21 mouse cellular contexts compared by ENCODE assay signal in the genomic region with DNA sequence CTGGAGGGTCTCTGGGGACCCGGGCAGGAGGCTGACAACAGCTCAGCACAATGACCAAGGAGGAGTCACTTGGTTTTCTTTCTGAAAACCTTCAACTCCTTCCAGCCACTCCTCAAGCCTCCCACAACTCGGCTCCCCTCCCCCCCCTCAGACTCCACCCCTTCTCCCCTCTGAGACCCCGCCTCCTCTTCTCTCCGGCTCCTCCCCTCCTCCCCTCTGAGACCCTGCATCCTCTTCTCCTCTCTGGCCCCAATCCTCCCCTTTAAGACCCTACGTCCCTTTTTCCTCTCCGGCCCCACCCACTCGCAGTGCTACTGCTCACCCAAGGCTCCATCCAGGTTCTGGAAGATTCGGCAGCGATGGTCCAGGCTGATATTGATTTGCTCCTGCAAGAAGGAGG. TPM values are rescaled to one million over a fixed set of nuclear protein-coding genes. Genes with fewer than 3 reads are reported as not detected.
DNase-seq lines count a peak whose midpoint lies in the region; ATAC-seq and TF ChIP-seq lines count a peak whose summit lies in the region.
"Had no signal": no experiment of that assay in that cellular context is flagged by ENCODE, and none has a peak within 500 bp of the region (broad histone marks: within the 10 kb centered on the region; RNA-seq: fewer than 3 reads in every experiment).

No protein-coding gene starts in this region.

- ATAC-seq in lung, embryonic 16.5 days (ENCODE audit: low read depth), result 0 out of 2 replicates have a peak, but pooled peaks have one; percentile 18
- 0 out of 2 replicates have a peak, but pooled peaks have one; percentile 8 for ATAC-seq in liver, embryonic 13.5 days (ENCODE audit: low read depth)

- peak overlapping the region; percentile 63 for H3K27ac ChIP-seq in gastrocnemius, adult 2 months
- no peak overlapping the region for H3K27ac ChIP-seq in lung, embryonic 16.5 days (ENCODE audit: low read length)
- H3K27ac ChIP-seq in liver, embryonic 13.5 days, result no peak overlapping the region
- H3K27ac ChIP-seq: embryonic facial prominence, embryonic 13.5 days; neural tube, embryonic 15.5 days had no signal

- H3K4me1 ChIP-seq in lung, embryonic 16.5 days (replicated peaks; ENCODE audit: control insufficient read depth, insufficient read depth, low read length), result no peaks in the 10 kb centered on the region
- H3K4me1 ChIP-seq in liver, embryonic 13.5 days (replicated peaks), result peaks cover 9% of the 10 kb centered on the region; the same call in 1 of the 2 replicates
- H3K4me1 ChIP-seq: embryonic facial prominence, embryonic 13.5 days had no signal

- H3K9me3 ChIP-seq in lung, embryonic 16.5 days (ENCODE audit: control insufficient read depth, low read length), result no peaks in the 10 kb centered on the region
- H3K9me3 ChIP-seq in liver, embryonic 13.5 days (replicated peaks), result no peaks in the 10 kb centered on the region
- H3K9me3 ChIP-seq: embryonic facial prominence, embryonic 13.5 days; G1E; neural tube, embryonic 15.5 days had no signal

- 33% methylated on average over 9 of the region's 9 CpGs for WGBS in lung, embryonic 16.5 days
- 13% methylated on average over 9 of the region's 9 CpGs for WGBS in liver, embryonic 13.5 days (ENCODE audit: insufficient replicate concordance)

- no peaks in the 10 kb centered on the region for H3K27me3 ChIP-seq in lung, embryonic 16.5 days (ENCODE audit: control insufficient read depth, insufficient read depth, low read depth, low read length)
- no peaks in the 10 kb centered on the region for H3K27me3 ChIP-seq in liver, embryonic 13.5 days
- H3K27me3 ChIP-seq: embryonic facial prominence, embryonic 13.5 days; neural tube, embryonic 15.5 days had no signal

- H3K4me3 ChIP-seq in gastrocnemius, adult 2 months, result no peak overlapping the region
- no peak overlapping the region for H3K4me3 ChIP-seq in lung, embryonic 16.5 days (ENCODE audit: low read length)
- H3K4me3 ChIP-seq in liver, embryonic 13.5 days (replicated peaks), result no peak overlapping the region
- H3K4me3 ChIP-seq: embryonic facial prominence, embryonic 13.5 days; neural tube, embryonic 15.5 days had no signal

- intact Hi-C loops in gastrocnemius, adult 2 months (cut with DNase I), result no loop called here

- no peaks in the 10 kb centered on the region; the same call in 1 of the 2 replicates for H3K36me3 ChIP-seq in lung, embryonic 16.5 days (ENCODE audit: control insufficient read depth, insufficient read depth, low read length)
- H3K36me3 ChIP-seq in liver, embryonic 13.5 days, result peaks cover 24% of the 10 kb centered on the region
- H3K36me3 ChIP-seq: G1E; neural tube, embryonic 15.5 days had no signal

- no peak for TF ChIP-seq CTCF in gastrocnemius, adult 2 months (IDR thresholded peaks at IDR 0.05)

- no peak overlapping the region for H3K4me2 ChIP-seq in lung, embryonic 16.5 days (ENCODE audit: low read depth, low read length)
- no peak overlapping the region for H3K4me2 ChIP-seq in liver, embryonic 13.5 days
- H3K4me2 ChIP-seq: embryonic facial prominence, embryonic 13.5 days; heart, embryonic 11.5 days; lung, embryonic 14.5 days; neural tube, embryonic 15.5 days had no signal

- no peak for DNase-seq in gastrocnemius, adult 2 months
- DNase-seq in gastrocnemius, adult 18-20 months (ENCODE audit: low spot score), result no peak
- DNase-seq in lung, postnatal 4 days, result no peak
- DNase-seq in embryo, embryonic 10 days (ENCODE audit: low spot score), result peak; percentile 52
- no peak for DNase-seq in liver, embryonic 13.5 days
- DNase-seq in right cerebral cortex, postnatal 25 days, result no peak
- DNase-seq in adrenal gland, postnatal 36 days, result no peak
- DNase-seq: B cell, adult 2 months; cerebellum, adult 9-11 months; thymus, adult 2 months had no signal

- H3K9ac ChIP-seq in lung, embryonic 16.5 days (ENCODE audit: low read length), result no peak overlapping the region
- no peak overlapping the region for H3K9ac ChIP-seq in liver, embryonic 13.5 days
- H3K9ac ChIP-seq: embryonic facial prominence, embryonic 13.5 days; lung, embryonic 14.5 days; neural tube, embryonic 15.5 days had no signal

RNA-seq across cellular contexts. Expression of gene Plod1, which starts 8.4 kb away (rescaled TPM):
- total RNA-seq in gastrocnemius, adult 2 months (2021), result 10 to 100 TPM; 17.1 to 25.9 TPM
- total RNA-seq in gastrocnemius, adult 18-20 months (2021), result 10 to 100 TPM; 16.0 to 17.2 TPM
- polyA plus RNA-seq in lung, embryonic 16.5 days (2015; fragmentation: Nextera tagmentation; extraction: Ambion mirVana), result 50.8 and 51.4 TPM in 2 replicates
- polyA plus RNA-seq in liver, embryonic 13.5 days (2015; fragmentation: Nextera tagmentation; extraction: Ambion mirVana), result 24.9 and 28.3 TPM in 2 replicates
- 10 to 100 TPM; 35.1 to 47.1 TPM for total RNA-seq in adrenal gland, postnatal 36 days (2021)

RNA-seq across cellular contexts. Expression of gene 2510039O18Rik, which starts 12.6 kb away (rescaled TPM):
- 10 to 100 TPM; 17.0 to 21.5 TPM for total RNA-seq in gastrocnemius, adult 2 months (2021)
- 10 to 100 TPM; 19.2 to 19.8 TPM for total RNA-seq in gastrocnemius, adult 18-20 months (2021)
- polyA plus RNA-seq in lung, embryonic 16.5 days (2015; fragmentation: Nextera tagmentation; extraction: Ambion mirVana), result 9.2 and 11.7 TPM in 2 replicates
- polyA plus RNA-seq in liver, embryonic 13.5 days (2015; fragmentation: Nextera tagmentation; extraction: Ambion mirVana), result 6.8 and 7.1 TPM in 2 replicates
- total RNA-seq in adrenal gland, postnatal 36 days (2021), result 10 to 100 TPM; 48.1 to 51.0 TPM

RNA-seq across cellular contexts. Expression of gene Mfn2, which starts 23.6 kb away (rescaled TPM):
- total RNA-seq in gastrocnemius, adult 2 months (2021), result 100 to 1,000 TPM; 416 to 452 TPM
- total RNA-seq in gastrocnemius, adult 18-20 months (2021), result 100 to 1,000 TPM; 403 to 443 TPM
- 34.6 and 36.6 TPM in 2 replicates for polyA plus RNA-seq in lung, embryonic 16.5 days (2015; fragmentation: Nextera tagmentation; extraction: Ambion mirVana)
- 17.7 and 21.0 TPM in 2 replicates for polyA plus RNA-seq in liver, embryonic 13.5 days (2015; fragmentation: Nextera tagmentation; extraction: Ambion mirVana)
- 100 to 1,000 TPM; 150 to 219 TPM for total RNA-seq in adrenal gland, postnatal 36 days (2021)

RNA-seq across cellular contexts. Expression of gene Nppb, which starts 57.5 kb away (rescaled TPM):
- not detected for total RNA-seq in gastrocnemius, adult 2 months (2021)
- not detected for total RNA-seq in gastrocnemius, adult 18-20 months (2021)
- 2.9 and 4.2 TPM in 2 replicates for polyA plus RNA-seq in lung, embryonic 16.5 days (2015; fragmentation: Nextera tagmentation; extraction: Ambion mirVana)
- 0.38 TPM in 1 of 2 replicates, not detected in the other for polyA plus RNA-seq in liver, embryonic 13.5 days (2015; fragmentation: Nextera tagmentation; extraction: Ambion mirVana)
- 1 to 10 TPM in 1 of 2 experiments, not detected in 1; 2.9 TPM for total RNA-seq in adrenal gland, postnatal 36 days (2021)
- total RNA-seq: G1E; layer of hippocampus, postnatal 14 days; left cerebral cortex, postnatal 36 days; monocyte, adult 5-6 weeks had no signal
- polyA plus RNA-seq: brain, embryonic 14.5 days; G1E; kidney, embryonic 14.5 days; lung, embryonic 14.5 days had no signal

RNA-seq across cellular contexts. Expression of gene Fv1, which starts 59.4 kb away (rescaled TPM):
- 1 to 10 TPM; 7.3 to 7.7 TPM for total RNA-seq in gastrocnemius, adult 2 months (2021)
- total RNA-seq in gastrocnemius, adult 18-20 months (2021), result 1 to 10 TPM; 5.5 to 7.0 TPM
- polyA plus RNA-seq in lung, embryonic 16.5 days (2015; fragmentation: Nextera tagmentation; extraction: Ambion mirVana), result 7.3 and 9.5 TPM in 2 replicates
- 2.5 and 3.5 TPM in 2 replicates for polyA plus RNA-seq in liver, embryonic 13.5 days (2015; fragmentation: Nextera tagmentation; extraction: Ambion mirVana)
- total RNA-seq in adrenal gland, postnatal 36 days (2021), result 10 to 100 TPM in 1 of 2 experiments, 1 to 10 TPM in 1; 9.8 to 10.2 TPM
- total RNA-seq: G1E had no signal
- polyA plus RNA-seq: G1E had no signal
